Mouse (Mus musculus) CH12.LX (cell line): ENCODE measurements at regions not wholly inside any gene's neighbourhood (a gene's known extent, or its start where the extent isn't known, plus 50 kb on each side); places are given as distances from the start of the nearest gene placed in this dataset.

Experiments
- BHLHE40 ChIP-seq: IDR thresholded peaks from 2 replicates; pipeline ENCODE4 v1.6.1; 2011; ENCODE audit warnings: mild to moderate bottlenecking, low read depth, low read length, improper control_type of control experiment
- CTCF ChIP-seq, 2 experiments: IDR thresholded peaks in 1 of 2; conservative IDR thresholded peaks in 1 of 2; 2 replicates each; pipeline ENCODE4 v1.5.1; 2011 to 2012; ENCODE audit warnings: low read depth in 2 of 2, low read length in 2 of 2, improper control_type of control experiment in 1 of 2, inconsistent platforms in 1 of 2, mild to moderate bottlenecking in 1 of 2, moderate library complexity in 1 of 2
- E2F4 ChIP-seq: IDR thresholded peaks from 2 replicates; pipeline ENCODE4 v1.6.1; 2011; ENCODE audit warnings: low read depth, low read length, improper control_type of control experiment; ENCODE audit not compliant: insufficient replicate concordance
- HCFC1 ChIP-seq: IDR thresholded peaks from 2 replicates; pipeline ENCODE4 v1.6.1; 2012; ENCODE audit warnings: low read depth, mild to moderate bottlenecking, inconsistent platforms, low read length, improper control_type of control experiment
- MAX ChIP-seq: IDR thresholded peaks from 2 replicates; pipeline ENCODE4 v1.6.1; 2011; ENCODE audit warnings: low read length, improper control_type of control experiment
- NRF1 ChIP-seq: IDR thresholded peaks from 2 replicates; pipeline ENCODE4 v1.6.1; 2014; ENCODE audit warnings: low read depth, mild to moderate bottlenecking, inconsistent platforms, low read length, improper control_type of control experiment, moderate library complexity
- POLR2A ChIP-seq: IDR thresholded peaks from 2 replicates; pipeline ENCODE4 v1.6.1; 2011; ENCODE audit warnings: low read depth, mild to moderate bottlenecking, improper control_type of control experiment, low read length
- SIN3A ChIP-seq: IDR thresholded peaks from 2 replicates; pipeline ENCODE4 v1.6.1; 2012; ENCODE audit warnings: low read length, improper control_type of control experiment, inconsistent platforms

- TF ChIP-seq POLR2A (no peak), MAX (no peak), CTCF (conservative IDR thresholded peaks at IDR 0.05 in 1 of 2, IDR thresholded peaks at IDR 0.05 in 1 of 2; ENCODE audit: low read depth in 2 of 2, low read length in 2 of 2) (no peak), E2F4 (no peak), BHLHE40 (no peak), SIN3A (no peak), HCFC1 (no peak), NRF1 (no peak)
These were observed 65.5 kb upstream of the C2cd4b start for GRCm38 (mm10) chr9:67693716-67694115.
